Mouse (Mus musculus) G1E-ER4 (cell line): ENCODE results near the gene C130032M10Rik. TPM values are rescaled to one million over a fixed set of nuclear protein-coding genes. Genes with fewer than 3 reads are reported as not detected.

Experiments used
- GATA1 ChIP-seq: IDR thresholded peaks from one replicate; pipeline ENCODE4 v1.8.0; 2012; ENCODE audit warnings: low read length, inconsistent platforms
- polyA plus RNA-seq: library from polyadenylated mRNA; stranded (reverse); fragments of >175 nt; gene quantifications from 2 replicates; pipeline ENCODE4 v1.2.3, GENCODE M21; 2012

The C130032M10Rik gene
- polyA plus RNA-seq, 1 experiment: not detected

DNA sequence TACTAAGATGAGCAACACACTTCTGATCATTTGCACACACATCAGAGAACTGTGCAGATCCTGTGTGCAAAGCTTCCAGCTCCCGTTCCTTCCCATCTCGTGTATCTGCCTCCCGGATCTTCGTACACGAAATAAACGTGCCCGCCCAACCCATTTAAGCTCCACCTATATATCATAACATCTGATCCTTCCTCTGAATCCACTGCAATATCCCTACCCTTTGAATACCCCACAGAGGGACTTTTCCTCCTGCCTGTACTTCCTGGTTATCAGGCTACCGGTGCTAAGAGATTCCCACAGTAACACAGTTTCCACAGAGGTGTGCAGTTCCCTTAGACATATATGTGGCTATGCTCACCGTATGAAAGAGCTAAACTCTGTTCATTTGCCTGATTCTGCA is 10.7 kb upstream of the C130032M10Rik start, which contains the start of gene Ccr4:
Gene Ccr4, minus strand, starts transcription at position 101 of the 400 bp plus-strand sequence.
- TF ChIP-seq GATA1: no peak

GRCm38 (mm10) chr9:114506564-114506963 is 8.9 kb upstream of the C130032M10Rik start:
- no peak for TF ChIP-seq GATA1

DNA sequence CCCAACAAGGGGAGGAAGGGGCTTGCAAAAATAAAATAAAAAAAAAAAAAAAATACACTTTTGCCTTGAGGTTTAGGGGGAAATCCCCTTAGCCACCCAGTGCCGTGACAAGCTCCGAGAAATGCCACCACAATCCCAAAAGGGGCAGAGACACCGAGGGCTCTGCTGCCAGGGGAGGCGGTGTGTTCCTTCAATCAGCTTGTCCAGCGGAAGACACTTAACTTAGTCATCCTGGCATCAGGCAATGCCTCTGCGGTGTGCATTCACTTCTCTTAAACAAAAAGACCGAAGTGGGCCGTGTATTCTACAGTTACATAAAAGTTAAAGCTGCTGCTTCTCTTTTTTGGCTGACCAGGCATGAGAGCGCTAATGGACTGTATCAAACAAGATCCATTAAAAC is 8.1 kb upstream of the C130032M10Rik start:
- TF ChIP-seq GATA1: no peak

DNA sequence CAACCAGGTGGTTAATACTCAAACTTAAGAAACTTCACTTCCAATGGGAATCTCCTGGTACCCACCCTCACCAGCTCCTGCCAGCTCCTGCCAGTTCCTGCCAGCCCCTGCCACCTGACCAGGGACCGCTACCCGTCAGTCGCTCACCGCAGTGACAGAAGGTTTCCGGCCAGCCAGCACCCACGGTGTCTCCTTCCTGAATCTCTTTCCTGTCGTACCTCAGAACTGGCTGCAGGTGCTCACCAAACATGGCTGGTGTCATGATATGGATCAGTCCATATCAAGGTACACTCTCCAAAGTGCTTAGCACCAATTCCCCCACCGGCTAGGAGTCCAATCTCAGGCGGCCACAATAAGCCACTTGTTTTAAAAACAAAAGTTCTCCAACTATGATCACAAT is 5.7 kb upstream of the C130032M10Rik start:
- no peak for TF ChIP-seq GATA1

DNA sequence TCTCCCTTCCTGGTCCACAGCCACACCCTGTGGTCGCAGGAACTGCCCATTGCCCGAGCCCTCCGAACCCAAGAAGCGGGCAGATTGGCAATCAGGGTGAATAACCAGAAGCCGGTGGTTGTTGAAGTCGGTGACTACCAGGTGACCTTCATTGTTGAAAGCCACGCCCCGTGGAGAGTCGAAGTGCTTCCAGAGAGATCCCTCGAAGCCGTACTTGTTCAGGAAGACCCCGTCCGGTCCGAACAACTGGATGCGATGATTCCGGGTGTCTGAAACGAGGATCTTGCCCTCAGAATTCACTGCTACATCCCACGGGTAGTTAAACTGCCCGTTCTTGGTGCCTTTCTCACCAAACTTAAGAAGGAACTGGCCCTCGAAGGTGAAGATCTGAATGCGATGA is 2.7 kb upstream of the C130032M10Rik start:
- TF ChIP-seq GATA1: no peak

DNA sequence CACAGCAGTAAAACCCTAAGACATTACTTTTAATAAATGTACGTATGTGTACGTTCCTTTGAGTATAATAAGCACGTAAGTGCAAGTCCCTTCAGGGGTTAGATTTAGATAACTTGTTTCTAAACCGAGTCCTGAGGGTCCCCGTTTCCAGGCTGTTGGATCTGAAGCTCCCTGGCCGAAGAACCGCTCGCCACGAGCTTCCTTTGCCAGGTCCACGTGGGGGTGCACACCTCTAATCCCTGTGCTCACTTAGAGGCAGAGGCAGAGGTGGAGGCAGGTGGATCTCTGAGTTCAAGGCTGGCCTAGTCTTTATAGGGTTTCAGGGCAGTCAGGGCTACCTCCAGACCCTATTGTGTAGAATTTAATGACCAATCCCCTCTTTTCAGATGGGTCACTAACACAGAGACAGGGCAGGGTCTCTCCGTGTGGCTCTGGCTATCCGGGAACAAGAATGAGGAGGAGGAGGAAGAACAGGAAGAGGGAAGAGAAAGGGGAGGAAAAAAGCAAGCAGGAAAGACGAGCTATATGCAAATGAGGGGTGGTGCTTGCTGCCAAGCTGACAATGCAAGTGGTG is 2.5 kb downstream of the C130032M10Rik start:
- no peak for TF ChIP-seq GATA1

DNA sequence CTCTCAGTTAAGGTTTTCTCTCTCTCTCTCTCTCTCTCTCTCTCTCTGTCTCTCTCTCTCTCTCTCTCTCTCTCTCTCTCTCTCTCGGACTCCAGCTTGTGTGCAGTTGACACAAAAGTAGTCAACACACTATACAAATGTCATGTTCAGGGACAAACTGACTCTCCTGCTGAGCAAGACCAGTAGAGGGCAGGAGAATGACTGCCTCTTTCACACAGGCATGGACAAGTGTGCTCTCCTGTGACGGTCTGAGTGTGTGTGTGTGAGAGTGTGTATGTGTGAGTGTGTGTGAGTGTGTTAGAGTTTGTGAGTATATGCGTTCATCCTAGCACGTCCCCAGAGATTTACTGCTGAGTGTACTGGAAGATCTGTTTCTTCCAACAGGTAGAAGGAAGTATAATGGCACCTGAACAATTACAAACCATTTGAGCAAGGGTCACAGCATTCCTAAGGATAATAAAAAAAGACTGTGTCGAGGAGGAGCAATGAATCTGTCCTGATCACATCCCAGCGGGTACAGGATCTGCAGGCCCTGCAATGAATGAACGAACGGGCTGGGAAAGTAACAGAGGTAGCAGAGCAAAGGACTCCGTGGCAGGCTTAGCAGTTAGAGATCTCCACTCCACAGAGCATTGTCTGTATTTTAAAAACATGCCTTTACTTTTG is 3.4 kb downstream of the C130032M10Rik start:
- TF ChIP-seq GATA1: no peak

- no peak for TF ChIP-seq GATA1
Measured at GRCm38 (mm10) chr9:114522041-114522440, 6.5 kb downstream of the C130032M10Rik start.

DNA sequence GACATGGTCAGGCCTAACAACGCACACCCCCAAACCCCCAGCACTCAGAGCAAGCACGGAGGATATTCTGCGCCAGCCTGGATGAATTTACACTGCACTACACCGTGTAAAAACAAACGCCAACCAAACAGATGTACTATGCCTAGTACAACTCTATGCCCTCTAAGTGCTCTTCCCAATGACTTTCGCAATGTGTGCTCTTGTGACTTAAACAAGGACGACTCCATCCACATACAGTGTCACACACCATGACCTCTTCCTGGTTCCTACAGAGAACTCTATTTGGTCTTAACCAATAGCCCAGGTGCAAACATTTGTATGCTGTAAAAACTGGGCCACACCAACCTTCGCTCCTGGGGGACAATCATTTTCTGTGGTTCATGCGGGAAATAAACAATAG is 7.0 kb downstream of the C130032M10Rik start:
- TF ChIP-seq GATA1: no peak

DNA sequence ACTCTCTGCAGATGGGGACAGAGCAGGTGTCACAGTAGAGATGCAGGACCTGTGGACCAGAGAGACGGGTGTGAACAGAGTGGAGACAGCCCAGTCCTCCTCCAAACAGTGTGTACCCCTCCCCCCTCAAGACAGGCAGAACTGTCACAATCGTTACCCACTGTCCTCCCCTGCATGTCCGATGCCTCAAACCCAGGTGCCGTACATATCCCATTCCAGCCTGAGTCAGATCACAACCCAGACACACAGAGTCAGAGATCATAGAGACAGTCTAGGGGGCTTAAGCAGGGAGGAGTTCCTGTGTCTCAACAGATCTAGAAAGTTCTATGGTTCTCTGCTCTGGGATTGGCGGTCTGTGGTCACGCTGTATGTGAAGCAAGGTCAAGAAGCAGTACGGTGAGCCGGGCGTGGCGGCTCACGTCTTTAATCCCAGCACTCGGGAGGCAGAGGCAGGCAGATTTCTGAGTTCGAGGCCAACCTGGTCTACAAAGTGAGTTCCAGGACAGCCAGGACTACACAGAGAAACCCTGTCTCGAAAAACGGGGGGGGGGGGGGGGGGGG is 9.7 kb downstream of the C130032M10Rik start:
- no peak for TF ChIP-seq GATA1

- no peak for TF ChIP-seq GATA1
Measured at GRCm38 (mm10) chr9:114525891-114526290, 10.4 kb downstream of the C130032M10Rik start.

DNA sequence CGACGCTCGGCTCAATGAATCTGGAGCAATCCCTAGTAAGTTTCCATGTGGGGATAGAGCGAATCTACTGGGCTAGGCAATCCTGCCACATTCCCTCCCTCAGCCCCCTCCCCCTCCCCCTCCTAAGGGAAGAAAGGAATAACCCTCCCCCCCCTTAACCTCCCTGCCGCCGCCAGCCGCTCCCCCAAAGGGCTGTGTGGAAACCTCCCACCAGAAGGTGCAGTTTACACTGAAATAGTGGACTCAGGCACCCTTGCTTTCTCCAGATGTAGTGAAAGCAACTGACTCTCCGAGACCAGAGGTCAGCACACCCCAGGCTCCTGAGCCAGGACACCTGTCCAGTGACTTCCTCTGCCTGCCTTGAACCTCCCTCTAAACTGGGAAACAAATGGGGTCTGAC is 11.1 kb downstream of the C130032M10Rik start:
- no peak for TF ChIP-seq GATA1

GRCm38 (mm10) chr9:114527085-114527484 is 11.6 kb downstream of the C130032M10Rik start:
- TF ChIP-seq GATA1: no peak

DNA sequence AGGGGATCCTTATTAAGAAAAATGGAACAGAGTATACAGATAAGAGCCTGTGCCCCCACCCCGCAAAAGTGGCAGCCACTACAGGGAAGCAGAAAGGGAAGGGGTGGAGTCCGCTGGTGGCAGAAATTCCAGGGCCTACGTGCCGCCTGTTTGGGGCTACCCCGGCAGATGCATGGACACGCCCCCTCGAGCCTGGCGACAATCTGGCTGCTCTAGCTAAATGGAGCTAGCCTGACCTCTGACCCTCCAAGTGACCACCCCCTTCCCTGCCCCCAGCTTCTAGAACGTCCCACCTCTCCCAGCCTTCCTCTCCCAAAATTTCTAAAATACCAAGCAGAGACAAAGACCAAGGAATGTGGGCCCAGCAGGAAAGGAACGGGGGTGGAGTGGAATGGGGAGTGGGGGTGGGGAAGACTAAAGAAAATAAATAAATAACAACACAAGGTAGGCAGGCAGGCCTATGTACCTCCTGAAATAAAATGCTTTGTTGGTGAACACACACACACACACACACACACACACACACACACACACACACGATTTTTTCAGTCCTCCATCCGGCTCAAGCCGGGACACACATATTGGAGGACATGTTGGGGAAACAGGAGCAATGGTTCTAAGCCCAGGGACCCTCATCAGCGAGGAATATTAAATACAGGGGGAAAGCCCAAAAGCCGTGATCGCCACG is 12.6 kb downstream of the C130032M10Rik start:
- TF ChIP-seq GATA1: no peak

GRCm38 (mm10) chr9:114528680-114529048 is 13.2 kb downstream of the C130032M10Rik start:
- no peak for TF ChIP-seq GATA1

- no peak for TF ChIP-seq GATA1
Measured at GRCm38 (mm10) chr9:114531276-114531675, 15.8 kb downstream of the C130032M10Rik start.

DNA sequence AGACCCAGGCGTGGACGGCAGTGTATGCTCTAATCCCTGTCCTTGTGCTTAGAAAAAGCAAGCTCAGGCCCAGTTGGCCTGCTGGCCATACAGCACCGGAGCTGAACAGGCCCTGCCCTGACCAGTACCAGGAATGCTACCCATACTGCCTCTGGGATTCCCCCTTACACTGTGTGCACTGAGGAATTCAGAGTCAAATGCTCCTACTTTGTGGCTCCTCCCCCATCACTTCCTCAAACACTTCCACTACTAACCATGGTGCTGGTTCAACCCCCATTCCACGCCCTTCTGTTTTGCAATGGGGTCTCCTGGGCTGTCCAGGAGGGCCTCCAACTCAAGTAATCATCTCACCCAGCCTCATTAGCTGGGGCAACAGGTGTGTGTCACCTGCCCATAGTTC is 18.4 kb downstream of the C130032M10Rik start:
- no peak for TF ChIP-seq GATA1
